Mouse (Mus musculus) heart, adult 18-20 months (tissue): ENCODE measurements around the gene Trpt1. TPM values are rescaled to one million over a fixed set of nuclear protein-coding genes. Genes with fewer than 3 reads are reported as not detected.

ENCODE experiments used
- DNase-seq, 2 experiments: peaks; one replicate each; pipeline ENCODE4 v3.0.0; 2021 to 2022; ENCODE audit warnings: mixed read lengths in 1 of 2
- long read RNA-seq, 2 experiments: library from polyadenylated mRNA; stranded (forward); transcript quantifications; one replicate each; pipeline ENCODE4 v2.0.0; 2021
- total RNA-seq, 2 experiments: library from RNA; stranded (reverse); gene quantifications; 2 replicates each; pipeline ENCODE4 v1.2.3; 2021

The Trpt1 gene
- total RNA-seq: 10 to 100 TPM; 22.4 to 26.4 TPM
- long read RNA-seq, experiment 1, transcript Trpt1-201 (7 exons, 1,103 nt): major isoform, 11 of 16 reads
- long read RNA-seq, experiment 1, partial matches to known transcripts: 1 of 16 reads
- long read RNA-seq, experiment 1, other reads (novel, unspliced or antisense): 3 of 16 reads
- long read RNA-seq, experiment 2, partial matches to known transcripts: 1 of 8 reads
- long read RNA-seq, experiment 2, other reads (novel, unspliced or antisense): 3 of 8 reads

- peak; percentile 94 to 95 for DNase-seq
Observed at GRCm38 (mm10) chr19:6996006-6996405, at the start of gene Trpt1, which contains the start of gene Nudt22. Gene Trpt1, plus strand, starts transcription at chr19:6996131. Gene Nudt22, minus strand, starts transcription at chr19:6996117.

GRCm38 (mm10) chr19:6947742-6948141 is 48.2 kb upstream of the Trpt1 start:
- no peak for DNase-seq

GRCm38 (mm10) chr19:6948186-6948585 is 47.7 kb upstream of the Trpt1 start:
- no peak for DNase-seq

- DNase-seq: no peak
Observed at GRCm38 (mm10) chr19:6949532-6949931, 46.4 kb upstream of the Trpt1 start.

- DNase-seq: no peak
Observed at GRCm38 (mm10) chr19:6949951-6950350, 46.0 kb upstream of the Trpt1 start.

GRCm38 (mm10) chr19:6950613-6951153 is 45.2 kb upstream of the Trpt1 start:
- peak; percentile 72 to 78 for DNase-seq

- peak; percentile 98 to 99 for DNase-seq
Observed at GRCm38 (mm10) chr19:6951381-6951968, 44.5 kb upstream of the Trpt1 start.

- peak; percentile 92 to 93 for DNase-seq
Observed at GRCm38 (mm10) chr19:6951994-6952711, 43.8 kb upstream of the Trpt1 start.

GRCm38 (mm10) chr19:6952712-6953037 is 43.3 kb upstream of the Trpt1 start:
- DNase-seq: peak; percentile 69 to 78

GRCm38 (mm10) chr19:6954046-6954445 is 41.9 kb upstream of the Trpt1 start:
- DNase-seq: no peak

GRCm38 (mm10) chr19:6955424-6955823 is 40.5 kb upstream of the Trpt1 start:
- peak in 1 of 2 experiments; percentile 40 for DNase-seq

- DNase-seq: no peak
Observed at GRCm38 (mm10) chr19:6956461-6956860, 39.5 kb upstream of the Trpt1 start.

GRCm38 (mm10) chr19:6968491-6969271 is 27.2 kb upstream of the Trpt1 start:
- peak in 1 of 2 experiments; percentile 44 for DNase-seq

- DNase-seq: no peak
Observed at GRCm38 (mm10) chr19:6969291-6969664, 26.7 kb upstream of the Trpt1 start.

- peak; percentile 82 for DNase-seq
Observed at GRCm38 (mm10) chr19:6969665-6970381, 26.1 kb upstream of the Trpt1 start.

GRCm38 (mm10) chr19:6970460-6971085 is 25.4 kb upstream of the Trpt1 start:
- no peak for DNase-seq

- no peak for DNase-seq
Observed at GRCm38 (mm10) chr19:6971644-6972043, 24.3 kb upstream of the Trpt1 start.

- no peak for DNase-seq
Observed at GRCm38 (mm10) chr19:6972247-6972917, 23.5 kb upstream of the Trpt1 start.

- no peak for DNase-seq
Observed at GRCm38 (mm10) chr19:6973581-6974190, 22.2 kb upstream of the Trpt1 start.
